Comparison of ENCODE assay signal across 8 mouse cellular contexts in genomic region chr1:43112882-43113281, GRCm38 (mm10). TPM values are rescaled to one million over a fixed set of nuclear protein-coding genes. Genes with fewer than 3 reads are reported as not detected.
DNase-seq lines count a peak whose midpoint lies in the region; TF ChIP-seq lines count a peak whose summit lies in the region.
"Had no signal": no experiment of that assay in that cellular context is flagged by ENCODE, and none has a peak within 500 bp of the region (broad histone marks: within the 10 kb centered on the region; RNA-seq: fewer than 3 reads in every experiment).

No protein-coding gene starts in this region.

- peaks cover 22% of the 10 kb centered on the region for H3K36me3 ChIP-seq in spleen, adult 2 months (ENCODE audit: control insufficient read depth, insufficient read depth, low read length)

- peak; percentile 35; the same call in 1 of the 2 replicates for TF ChIP-seq CTCF in spleen, adult 2 months (IDR thresholded peaks at IDR 0.05; ENCODE audit: extremely low read depth, insufficient read depth, insufficient read length, insufficient replicate concordance)
- TF ChIP-seq CTCF in bone marrow, adult 2 months (IDR thresholded peaks at IDR 0.05; ENCODE audit: control insufficient read depth, insufficient read depth, low read length), result peak; percentile 59; the same call in 1 of the 2 replicates
- TF ChIP-seq CTCF in lung, adult 2 months (IDR thresholded peaks at IDR 0.05; ENCODE audit: insufficient read depth, low read length), result peak; percentile 76

- whole genome bisulfite sequencing in spleen, adult 2 months, result 93% methylated on average over 2 of the region's 2 CpGs
- 81% methylated on average over 2 of the region's 2 CpGs for WGBS in bone marrow, adult 2 months
- WGBS in lung, adult 2 months, result 84% methylated on average over 2 of the region's 2 CpGs

- H3K4me3 ChIP-seq in spleen, adult 2 months (ENCODE audit: extremely low read depth, insufficient read depth, insufficient read length), result no peak overlapping the region
- H3K4me3 ChIP-seq in bone marrow, adult 2 months (replicated peaks; ENCODE audit: control insufficient read depth, low read depth, low read length), result no peak overlapping the region
- H3K4me3 ChIP-seq in lung, adult 2 months (replicated peaks; ENCODE audit: extremely low read depth, low read depth, low read length), result no peak overlapping the region
- H3K4me3 ChIP-seq: myocyte had no signal

- no peak overlapping the region for H3K27ac ChIP-seq in spleen, adult 2 months (ENCODE audit: insufficient read depth, low read length)
- no peak overlapping the region for H3K27ac ChIP-seq in bone marrow, adult 2 months (ENCODE audit: control insufficient read depth, insufficient read depth, low read depth, low read length, poor library complexity)

- no peaks in the 10 kb centered on the region for H3K27me3 ChIP-seq in spleen, adult 2 months (ENCODE audit: control insufficient read depth, insufficient read depth, low read length)

- DNase-seq in spleen, adult 2 months (ENCODE audit: low read depth in 1 of 2, low spot score in 2 of 2), result peak in 1 of 2 experiments; percentile 25
- DNase-seq in spleen, adult 12 weeks (ENCODE audit: low spot score), result no peak
- peak; percentile 26 for DNase-seq in embryo, embryonic 9.5 days (ENCODE audit: extremely low spot score)
- DNase-seq in kidney, postnatal 10 days, result peak; percentile 86
- DNase-seq in lung, adult 2 months, result peak; percentile 45
- peak; percentile 65 for DNase-seq in right cerebral cortex, postnatal 25 days

- no peak for TF ChIP-seq POLR2A in spleen, adult 2 months (IDR thresholded peaks at IDR 0.05; ENCODE audit: low read depth, low read length)
- TF ChIP-seq POLR2A in bone marrow, adult 2 months (IDR thresholded peaks at IDR 0.05; ENCODE audit: borderline replicate concordance, control insufficient read depth, low read depth, low read length), result no peak
- TF ChIP-seq POLR2A in lung, adult 2 months (IDR thresholded peaks at IDR 0.05; ENCODE audit: borderline replicate concordance, extremely low read depth, low read depth, low read length), result no peak

- H3K4me1 ChIP-seq in spleen, adult 2 months (ENCODE audit: control insufficient read depth, insufficient read depth, insufficient read length), result no peaks in the 10 kb centered on the region
- no peaks in the 10 kb centered on the region for H3K4me1 ChIP-seq in bone marrow, adult 2 months (ENCODE audit: control insufficient read depth, insufficient read depth, low read length)
- H3K4me1 ChIP-seq in lung, adult 2 months (ENCODE audit: control insufficient read depth, insufficient read depth, low read length), result no peaks in the 10 kb centered on the region; the same call in 1 of the 2 replicates

RNA-seq across cellular contexts. Expression of gene AI597479, which starts 14.4 kb away (rescaled TPM):
- 1.8 and 2.2 TPM in 2 replicates for polyA plus RNA-seq in spleen, adult 2 months (2012; rRNA removed)
- polyA plus RNA-seq in bone marrow, adult 2 months (2011; ENCODE audit: insufficient read depth, insufficient read length, low replicate concordance, missing spikeins), result 5.1 and 5.9 TPM in 2 replicates
- 4.3 and 6.6 TPM in 2 replicates for polyA plus RNA-seq in lung, adult 2 months (2012; rRNA removed)

RNA-seq across cellular contexts. Expression of gene Tgfbrap1, which starts 14.4 kb away (rescaled TPM):
- polyA plus RNA-seq in spleen, adult 2 months (2012; rRNA removed), result 13.4 and 15.2 TPM in 2 replicates
- 6.1 and 11.2 TPM in 2 replicates for polyA plus RNA-seq in bone marrow, adult 2 months (2011; ENCODE audit: insufficient read depth, insufficient read length, low replicate concordance, missing spikeins)
- 28.5 and 30.6 TPM in 2 replicates for polyA plus RNA-seq in lung, adult 2 months (2012; rRNA removed)
